Mouse (Mus musculus): ENCODE measurements around the gene Tbl1x.

Gene Tbl1x

DNA sequence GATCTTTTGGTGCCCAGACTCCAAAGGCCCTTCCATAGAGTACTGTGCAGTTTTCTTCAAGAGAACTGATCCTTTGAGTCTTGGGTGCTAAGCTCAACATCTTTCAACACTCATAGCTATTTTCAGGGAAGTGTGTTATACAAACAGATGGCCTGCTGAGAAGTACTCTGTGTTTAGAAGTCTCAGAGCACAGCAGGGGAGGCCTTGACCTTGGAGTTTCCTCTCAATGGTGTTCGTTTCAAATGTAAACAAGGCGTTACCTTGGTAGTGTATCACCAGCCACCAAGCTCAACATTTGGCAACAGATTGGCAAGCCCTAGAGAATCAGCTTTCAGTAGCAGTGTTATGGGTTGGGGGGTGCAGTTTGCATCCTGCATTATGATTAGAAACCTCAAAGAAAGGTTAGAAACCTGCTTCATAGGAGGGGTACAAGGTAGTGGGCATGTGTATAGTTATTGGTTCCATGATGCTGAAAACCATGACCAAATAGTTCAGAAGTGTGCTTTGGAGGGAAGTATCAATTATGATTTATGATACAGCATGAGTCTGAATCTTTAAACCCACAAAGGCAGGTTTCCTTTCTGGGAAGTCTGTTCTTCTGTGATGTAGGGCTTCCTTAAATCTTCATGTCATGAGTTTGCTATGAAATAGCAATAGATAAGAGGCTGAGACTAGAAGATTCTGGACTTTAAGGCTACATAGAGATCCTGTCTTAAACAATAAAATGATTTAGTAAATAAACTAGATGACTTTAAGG lies 98.3 kb downstream of the Tbl1x start:
- no peak for DNase-seq (ENCODE audit: extremely low spot score)

- DNase-seq (ENCODE audit: extremely low spot score), result no peak
Measured at GRCm38 (mm10) chrX:77611938-77612337, 101.1 kb downstream of the Tbl1x start.

GRCm38 (mm10) chrX:77613041-77613440 lies 102.2 kb downstream of the Tbl1x start:
- no peak for DNase-seq (ENCODE audit: extremely low spot score)

DNA sequence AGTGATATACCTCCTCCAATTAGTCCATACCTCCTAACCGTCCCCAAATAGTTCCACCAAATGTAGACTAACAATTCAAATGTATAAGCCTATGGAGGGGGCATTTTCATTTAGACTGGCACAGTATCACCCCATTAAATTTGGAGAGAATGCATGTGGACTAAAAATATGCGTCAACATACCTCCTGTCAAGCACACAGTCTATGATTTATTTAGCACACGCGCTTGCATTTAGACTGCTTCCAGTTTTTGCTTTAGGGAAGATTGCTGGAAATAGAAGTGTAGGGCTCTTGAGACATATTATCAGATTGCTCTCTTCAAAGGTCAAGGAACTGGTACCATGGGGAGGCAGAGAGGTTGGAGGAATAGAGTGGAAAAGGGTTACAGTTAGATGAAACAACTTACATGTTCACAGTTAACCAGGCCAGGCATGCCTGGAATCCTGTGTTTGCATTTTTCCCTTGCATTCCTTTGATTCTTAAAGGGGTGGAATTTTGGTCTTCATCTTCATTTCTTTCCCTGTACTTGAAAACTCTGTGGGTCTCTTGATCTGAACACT lies 105.0 kb downstream of the Tbl1x start:
- no peak for DNase-seq (ENCODE audit: extremely low spot score)

DNA sequence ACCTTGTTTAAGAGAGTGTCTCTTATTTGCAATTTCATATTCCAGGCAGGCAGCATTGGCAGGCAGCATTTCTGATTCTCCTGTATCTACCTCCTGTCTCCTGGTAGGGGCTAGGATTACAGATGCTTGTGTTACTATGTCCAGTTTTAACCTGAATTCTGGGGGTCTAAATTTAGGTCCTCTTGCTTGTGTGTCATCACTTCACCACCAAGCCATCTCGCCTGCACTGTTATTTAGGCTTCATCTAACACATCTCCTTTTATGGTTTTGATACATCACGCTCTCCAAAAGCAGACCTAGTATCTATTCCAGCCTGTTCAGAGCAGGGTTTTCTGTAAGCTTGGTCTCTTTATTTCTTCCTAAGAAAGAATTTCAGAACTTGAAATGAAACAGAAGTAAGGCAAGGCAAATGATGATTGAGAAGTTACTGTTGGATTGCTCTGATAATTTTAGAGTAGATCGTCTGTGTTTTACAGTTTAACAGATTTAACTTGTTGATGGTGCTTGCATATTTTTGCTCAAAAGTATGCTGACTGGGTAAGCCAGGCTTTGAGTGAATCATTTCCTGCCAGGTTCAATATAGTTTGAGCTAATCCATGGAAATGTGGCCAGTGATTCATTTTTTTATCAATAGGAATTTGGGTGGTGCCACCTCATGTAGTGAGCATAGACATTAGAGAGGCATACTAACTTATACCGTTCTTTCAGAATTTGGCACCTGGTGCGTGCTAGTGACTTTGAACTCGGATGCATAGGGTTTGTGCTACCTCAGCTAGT lies 106.7 kb downstream of the Tbl1x start:
- no peak for DNase-seq (ENCODE audit: extremely low spot score)

DNA sequence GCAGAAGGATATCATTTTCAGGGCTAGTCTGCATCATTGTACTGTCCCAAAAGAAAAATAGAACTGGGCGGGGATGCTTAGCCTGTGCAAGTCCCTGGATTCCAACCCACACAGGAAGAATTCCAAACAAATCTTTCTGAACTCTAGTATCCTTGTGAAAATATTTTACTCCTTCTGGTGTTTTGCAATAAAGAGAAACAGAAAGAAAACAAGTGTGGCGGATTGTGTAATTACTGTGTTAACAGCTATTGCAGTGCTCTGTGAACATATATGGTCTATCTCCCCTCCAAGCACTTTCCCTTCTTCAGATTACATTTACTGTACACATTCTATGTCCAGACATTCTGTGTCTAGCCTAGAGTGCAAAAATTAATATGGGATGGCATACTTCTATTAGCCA lies 119.6 kb downstream of the Tbl1x start:
- DNase-seq (ENCODE audit: extremely low spot score), result no peak

DNA sequence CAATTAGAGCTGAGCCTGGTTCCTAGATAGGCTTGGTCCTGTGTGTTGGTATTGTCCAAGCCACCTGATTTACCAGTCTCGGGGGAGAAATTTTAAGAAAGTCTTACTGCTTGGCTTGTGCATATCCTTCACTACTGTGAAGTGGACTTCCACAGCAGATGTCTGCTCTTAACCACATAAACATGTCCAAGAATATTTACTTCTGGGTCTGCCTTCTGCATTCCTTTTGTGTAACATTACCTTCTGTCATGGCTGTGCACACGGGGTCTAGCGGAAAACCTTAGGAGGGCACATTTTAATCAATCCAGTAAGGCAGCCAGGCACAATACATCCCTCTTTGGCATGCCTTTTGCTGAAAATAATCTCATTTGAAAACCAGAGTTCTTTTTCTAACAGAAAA lies 125.7 kb downstream of the Tbl1x start:
- no peak for DNase-seq (ENCODE audit: extremely low spot score)

DNA sequence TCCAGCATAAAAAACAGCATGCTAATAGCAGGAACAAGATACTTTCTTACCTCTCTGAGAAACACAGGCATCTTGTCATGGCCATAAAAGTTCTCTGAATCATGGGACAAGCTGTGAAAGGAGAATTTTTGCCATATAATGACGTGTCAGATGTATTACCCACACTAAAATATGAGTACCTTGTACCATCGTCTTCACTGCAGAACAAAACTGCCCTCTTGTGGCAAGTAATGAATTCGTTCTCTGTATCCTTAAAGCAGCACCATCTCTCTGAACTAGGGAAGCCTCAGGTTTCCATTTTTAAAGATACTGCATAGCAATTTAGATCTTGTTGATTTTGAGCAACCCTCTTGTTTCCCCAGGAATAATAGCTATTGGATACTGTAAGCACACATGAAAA lies 127.3 kb downstream of the Tbl1x start:
- peak; percentile 17 for DNase-seq (ENCODE audit: extremely low spot score)

- no peak for DNase-seq (ENCODE audit: extremely low spot score)
Measured at GRCm38 (mm10) chrX:77640301-77640700, 129.5 kb downstream of the Tbl1x start.

DNA sequence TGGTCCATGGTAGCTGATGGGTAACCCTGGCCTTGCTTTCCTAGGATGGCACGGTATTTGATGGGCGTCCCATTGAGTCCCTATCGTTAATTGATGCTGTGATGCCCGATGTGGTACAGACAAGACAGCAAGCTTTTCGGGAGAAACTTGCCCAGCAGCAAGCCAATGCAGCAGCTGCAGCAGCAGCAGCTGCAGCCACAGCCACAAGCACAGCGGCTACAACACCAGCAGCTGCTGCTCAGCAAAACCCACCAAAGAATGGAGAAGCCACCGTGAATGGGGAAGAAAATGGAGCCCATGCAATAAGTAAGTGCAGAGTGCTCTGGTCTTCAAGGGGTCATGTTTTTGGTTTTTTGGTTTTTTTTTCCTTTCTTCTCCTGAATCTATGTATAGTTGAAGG lies 135.4 kb downstream of the Tbl1x start:
- DNase-seq (ENCODE audit: extremely low spot score), result no peak

DNA sequence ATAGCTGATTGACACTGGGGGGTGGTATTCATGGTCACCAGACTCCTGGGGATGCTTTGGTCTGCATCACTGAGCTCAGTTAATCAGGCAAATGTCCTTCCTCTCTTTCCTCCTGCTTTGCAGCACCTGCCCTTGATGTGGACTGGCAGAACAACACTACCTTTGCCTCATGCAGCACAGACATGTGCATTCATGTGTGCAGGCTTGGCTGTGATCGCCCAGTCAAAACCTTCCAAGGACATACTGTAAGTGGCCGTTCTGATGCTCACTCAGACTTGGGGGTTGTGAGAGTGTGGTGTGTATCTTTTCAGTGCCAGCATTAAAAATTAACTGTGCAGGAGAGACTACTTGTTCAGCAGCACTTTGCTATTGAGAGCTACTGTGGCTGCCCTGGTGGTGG lies 139.4 kb downstream of the Tbl1x start:
- no peak for DNase-seq (ENCODE audit: extremely low spot score)

GRCm38 (mm10) chrX:77662030-77662429 lies 151.2 kb downstream of the Tbl1x start:
- no peak for DNase-seq (ENCODE audit: extremely low spot score)

GRCm38 (mm10) chrX:77663276-77663675 lies 152.5 kb downstream of the Tbl1x start:
- DNase-seq (ENCODE audit: extremely low spot score), result no peak

GRCm38 (mm10) chrX:77665030-77665429 lies 154.2 kb downstream of the Tbl1x start:
- no peak for DNase-seq (ENCODE audit: extremely low spot score)

DNA sequence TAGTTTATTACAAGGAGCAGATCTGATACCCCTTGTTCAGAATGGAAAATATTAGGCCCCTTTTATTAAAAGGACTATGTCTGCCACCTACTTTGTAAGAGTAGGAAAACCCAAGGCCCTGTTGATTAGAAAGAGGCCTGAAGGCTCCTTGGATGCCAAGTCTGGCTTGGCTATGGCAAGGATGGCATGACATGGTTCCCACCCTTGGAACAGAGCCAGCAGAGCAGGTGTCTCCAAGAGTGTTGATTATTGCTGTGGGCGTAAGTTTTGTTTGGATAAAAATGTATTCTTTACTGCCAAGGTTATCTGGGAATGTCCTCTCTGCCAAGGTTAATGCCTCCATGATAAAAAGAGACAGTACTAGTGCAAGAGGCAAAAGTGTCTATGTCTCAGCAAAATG lies 156.1 kb downstream of the Tbl1x start:
- no peak for DNase-seq (ENCODE audit: extremely low spot score)

DNA sequence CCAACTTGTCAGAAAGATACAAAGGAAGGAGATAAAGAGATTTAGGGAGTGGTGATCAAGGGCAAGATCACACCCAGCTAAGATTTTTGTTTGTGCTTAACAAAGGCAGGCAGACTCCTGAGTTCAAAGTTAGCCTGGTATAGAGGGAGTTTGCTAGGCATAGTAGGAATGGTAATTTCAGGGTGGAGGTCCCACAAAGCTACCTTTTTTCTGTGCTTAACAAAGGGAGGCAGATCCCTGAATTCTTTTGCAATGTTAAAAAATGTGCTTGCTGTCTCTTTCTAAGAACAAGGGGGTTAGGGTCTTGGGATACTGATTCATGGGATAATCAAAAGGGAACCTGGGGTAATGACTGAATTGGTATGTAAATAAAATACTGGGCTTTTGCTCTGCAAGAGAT lies 156.6 kb downstream of the Tbl1x start:
- no peak for DNase-seq (ENCODE audit: extremely low spot score)

DNA sequence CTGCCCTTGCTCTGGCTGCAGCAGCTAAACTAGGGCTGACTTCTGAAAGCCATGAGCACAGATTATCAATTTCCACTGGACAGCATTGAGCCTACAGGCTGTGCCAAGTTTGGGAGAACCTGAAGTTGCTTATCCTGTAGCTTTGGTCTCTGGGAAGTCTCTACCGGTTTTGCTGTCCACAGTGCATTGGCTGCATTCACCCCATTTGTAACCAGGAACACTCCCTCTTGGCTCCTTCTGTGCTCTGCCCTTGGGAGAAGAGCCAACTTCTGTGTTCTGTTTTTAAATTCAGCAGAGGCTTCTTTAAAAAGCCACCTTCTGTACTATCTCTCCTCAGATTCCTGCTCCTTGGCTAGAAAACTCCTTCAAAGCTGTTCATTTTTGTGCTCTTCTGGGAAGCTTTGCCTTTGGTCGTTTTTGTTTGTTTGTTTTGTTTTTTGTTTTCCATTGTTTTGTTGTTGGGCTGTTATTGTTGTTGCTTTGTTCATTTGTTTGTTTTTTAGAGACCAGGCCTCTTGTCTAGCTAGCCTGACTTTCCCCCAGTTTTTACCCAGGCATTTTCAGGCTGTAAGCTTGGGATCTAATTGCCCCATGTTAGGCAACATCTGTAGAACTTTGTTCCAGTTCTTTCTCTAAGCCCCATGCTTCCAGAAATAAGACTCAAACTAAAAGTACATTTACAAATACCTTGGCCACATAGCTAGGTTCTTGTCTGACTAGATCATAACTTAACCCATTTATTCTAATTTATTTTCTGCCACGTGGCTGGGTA lies 159.2 kb downstream of the Tbl1x start:
- no peak for DNase-seq (ENCODE audit: extremely low spot score)
